Mouse (Mus musculus): ENCODE results near the gene 4930556J24Rik. TPM values are rescaled to one million over a fixed set of nuclear protein-coding genes. Genes with fewer than 3 reads are reported as not detected.
"Not testable (repeated sequence)": the region's sequence is repeated elsewhere in the genome, so short reads cannot be mapped to it uniquely, and the experiment has no call there.

The 4930556J24Rik gene
- polyA plus RNA-seq, 1 experiment from 2014 or later: 0.17 TPM

- Histone ChIP-seq H3K36me3 (replicated peaks) (peaks cover 99% of the 10 kb centered on the region), H3K27ac (replicated peaks) (no peak overlapping the region), H3K4me1 (replicated peaks) (no peaks in the 10 kb centered on the region), H3K4me2 (no peak overlapping the region), H3K9me3 (replicated peaks) (no peaks in the 10 kb centered on the region), H3K9ac (no peak overlapping the region), H3K27me3 (no peaks in the 10 kb centered on the region), H3K4me3 (replicated peaks) (no peak overlapping the region)
- WGBS (ENCODE audit: insufficient replicate concordance): 81% methylated on average over 7 of the region's 7 CpGs
- no peak for ATAC-seq (ENCODE audit: insufficient read depth)
Observed at GRCm38 (mm10) chr11:3973081-3973480, 3.5 kb downstream of the 4930556J24Rik start.

DNA sequence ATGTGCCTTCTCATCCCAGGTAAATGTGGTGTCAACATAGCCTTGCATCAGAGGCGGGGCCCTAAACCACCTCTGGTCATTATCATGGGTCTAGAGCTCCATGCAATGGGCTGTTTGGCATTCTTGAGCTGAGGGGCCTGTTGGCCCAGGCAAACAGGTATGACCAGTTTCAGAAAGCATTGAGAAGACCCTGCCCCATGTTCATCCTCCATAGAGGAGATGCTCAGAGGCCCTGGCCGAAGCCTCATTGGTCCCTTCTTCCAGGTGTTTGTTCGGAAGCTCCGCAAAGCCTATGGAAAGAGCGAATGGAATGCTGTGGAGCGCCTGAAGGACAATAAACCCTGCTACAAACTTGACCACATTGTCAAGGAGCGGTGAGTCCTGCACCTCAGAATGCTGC lies 6.2 kb downstream of the 4930556J24Rik start:
- 82% methylated on average over 7 of the region's 7 CpGs for WGBS (ENCODE audit: insufficient replicate concordance)
- Histone ChIP-seq H3K27me3 (no peaks in the 10 kb centered on the region), H3K36me3 (replicated peaks) (peaks cover 82% of the 10 kb centered on the region), H3K9me3 (replicated peaks) (no peaks in the 10 kb centered on the region), H3K27ac (replicated peaks) (no peak overlapping the region), H3K4me2 (no peak overlapping the region), H3K4me3 (replicated peaks) (no peak overlapping the region), H3K4me1 (replicated peaks) (peaks cover 8% of the 10 kb centered on the region; the same call in 1 of the 2 replicates), H3K9ac (no peak overlapping the region)
- no peak for ATAC-seq (ENCODE audit: insufficient read depth)

DNA sequence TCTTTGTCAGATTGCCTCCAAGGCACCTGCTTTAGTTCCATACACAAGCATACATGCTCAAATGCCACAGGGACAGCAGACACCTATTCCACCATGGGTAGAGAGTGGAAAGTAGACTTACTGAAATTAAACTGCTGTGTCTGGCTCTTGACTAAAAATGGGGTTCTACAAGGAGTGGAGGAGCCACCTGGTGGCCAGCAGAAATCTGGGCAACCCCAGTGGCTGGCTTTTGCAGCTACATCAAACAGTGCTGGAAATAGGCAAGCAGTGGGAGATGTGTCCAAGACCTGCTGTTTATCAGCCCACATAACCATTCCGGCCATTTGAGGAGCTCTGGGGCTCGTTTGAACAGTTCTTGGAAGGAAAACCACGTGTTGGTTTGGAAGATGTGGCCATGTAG lies 6.7 kb downstream of the 4930556J24Rik start:
- H3K27me3 ChIP-seq: no peaks in the 10 kb centered on the region

GRCm38 (mm10) chr11:3964416-3965172 lies 12.0 kb downstream of the 4930556J24Rik start:
- peaks cover 24% of the 10 kb centered on the region for H3K36me3 ChIP-seq (replicated peaks)
- 4% methylated on average over 11 of the region's 11 CpGs for WGBS (ENCODE audit: insufficient replicate concordance)

More for the DNA sequence above, 6.7 kb downstream of the 4930556J24Rik start:
- H3K4me1 ChIP-seq (replicated peaks): peaks cover 12% of the 10 kb centered on the region
- H3K9me3 ChIP-seq (replicated peaks): no peaks in the 10 kb centered on the region
- no peak overlapping the region for H3K27ac ChIP-seq (replicated peaks)
- WGBS (ENCODE audit: insufficient replicate concordance): 63% methylated on average over 3 of the region's 3 CpGs
- H3K4me3 ChIP-seq (replicated peaks): no peak overlapping the region
- H3K36me3 ChIP-seq (replicated peaks): peaks cover 77% of the 10 kb centered on the region
- ATAC-seq (ENCODE audit: insufficient read depth): no peak
- no peak overlapping the region for H3K9ac ChIP-seq
- H3K4me2 ChIP-seq: no peak overlapping the region

GRCm38 (mm10) chr11:3963610-3964415 lies 12.8 kb downstream of the 4930556J24Rik start, which contains the start of gene Pes1:
Pes1 (plus strand) TSS chr11:3963975.
- Histone ChIP-seq H3K4me3 (replicated peaks) (peak within 1 kb of the TSS; percentile 74), H3K27me3 (no peaks in the 10 kb centered on the region), H3K4me2 (peak within 1 kb of the TSS; percentile 74), H3K27ac (replicated peaks) (peak within 1 kb of the TSS; percentile 77), H3K9me3 (replicated peaks) (no peaks in the 10 kb centered on the region), H3K36me3 (replicated peaks) (peaks cover 17% of the 10 kb centered on the region), H3K4me1 (replicated peaks) (peaks cover 27% of the 10 kb centered on the region), H3K9ac (peak within 1 kb of the TSS; percentile 67)
- under 1% methylated on average over 31 of the region's 31 CpGs for WGBS (ENCODE audit: insufficient replicate concordance)
- peak; percentile 92 for ATAC-seq (ENCODE audit: insufficient read depth)

More at GRCm38 (mm10) chr11:3964416-3965172, 12.0 kb downstream of the 4930556J24Rik start:
- H3K9me3 ChIP-seq (replicated peaks): no peaks in the 10 kb centered on the region
- peaks cover 27% of the 10 kb centered on the region for H3K4me1 ChIP-seq (replicated peaks)
- no peaks in the 10 kb centered on the region for H3K27me3 ChIP-seq
- H3K4me3 ChIP-seq (replicated peaks): peak overlapping the region; percentile 74
- H3K4me2 ChIP-seq: peak overlapping the region; percentile 74
- H3K27ac ChIP-seq (replicated peaks): peak overlapping the region; percentile 77
- peak overlapping the region; percentile 67 for H3K9ac ChIP-seq
- ATAC-seq (ENCODE audit: insufficient read depth): peak; percentile 57

- peak overlapping the region; percentile 74 for H3K4me2 ChIP-seq
- H3K4me3 ChIP-seq (replicated peaks): peak overlapping the region; percentile 74
- H3K9me3 ChIP-seq (replicated peaks): no peaks in the 10 kb centered on the region
- peaks cover 11% of the 10 kb centered on the region for H3K36me3 ChIP-seq (replicated peaks)
- H3K9ac ChIP-seq: peak overlapping the region; percentile 32
- WGBS (ENCODE audit: insufficient replicate concordance): 66% methylated on average over 10 of the region's 10 CpGs
- H3K27ac ChIP-seq (replicated peaks): peak overlapping the region; percentile 77; the same call in 1 of the 2 replicates
- ATAC-seq (ENCODE audit: insufficient read depth): no peak
- H3K4me1 ChIP-seq (replicated peaks): peaks cover 27% of the 10 kb centered on the region
- H3K27me3 ChIP-seq: no peaks in the 10 kb centered on the region
Observed at GRCm38 (mm10) chr11:3963155-3963554, 13.4 kb downstream of the 4930556J24Rik start.

DNA sequence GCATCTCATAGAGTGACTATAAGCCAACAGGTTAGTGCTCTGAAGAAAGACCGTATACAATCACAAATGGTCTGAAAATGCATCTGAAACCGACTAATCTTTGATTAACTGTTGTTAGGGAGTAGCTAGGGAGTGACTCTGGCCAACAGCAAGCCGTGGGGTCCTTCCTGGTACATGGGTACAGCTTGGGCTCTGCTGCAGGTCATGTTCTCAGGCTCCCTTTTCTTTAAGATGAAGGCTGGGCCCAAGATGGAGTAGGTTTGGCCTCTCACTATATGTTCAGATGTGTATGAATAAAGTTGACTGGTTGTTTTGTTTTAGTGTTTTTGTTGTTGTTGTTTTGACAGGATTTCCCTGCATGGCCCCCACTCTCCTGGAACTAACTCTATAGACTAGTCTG lies 14.8 kb downstream of the 4930556J24Rik start:
- H3K4me1 ChIP-seq (replicated peaks): peaks cover 27% of the 10 kb centered on the region
- WGBS (ENCODE audit: insufficient replicate concordance): 53% methylated on average over 3 of the region's 3 CpGs

DNA sequence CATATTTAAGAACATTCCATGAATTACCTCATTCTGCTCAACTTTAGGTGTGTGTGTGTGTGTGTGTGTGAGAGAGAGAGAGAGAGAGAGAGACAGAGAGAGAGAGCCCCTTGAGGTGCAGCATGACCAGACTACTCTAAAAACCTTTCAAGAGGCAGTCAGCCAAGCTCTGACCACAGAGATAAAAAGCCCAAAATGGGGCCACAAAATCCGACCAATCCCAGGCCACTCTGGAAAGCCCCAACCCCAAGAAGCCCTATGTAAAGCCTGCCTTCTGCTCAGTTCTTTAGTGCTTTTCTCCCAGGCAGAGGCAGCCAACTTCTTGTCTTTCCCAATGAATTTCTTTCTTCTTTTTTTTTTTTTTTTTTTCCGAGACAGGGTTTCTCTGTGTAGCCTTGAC lies 15.7 kb downstream of the 4930556J24Rik start:
- H3K27me3 ChIP-seq: no peaks in the 10 kb centered on the region
- no peaks in the 10 kb centered on the region for H3K9me3 ChIP-seq (replicated peaks)
- no peak overlapping the region for H3K27ac ChIP-seq (replicated peaks)
- H3K4me3 ChIP-seq (replicated peaks): no peak overlapping the region
- ATAC-seq (ENCODE audit: insufficient read depth): no peak
- H3K36me3 ChIP-seq (replicated peaks): no peaks in the 10 kb centered on the region
- peaks cover 24% of the 10 kb centered on the region for H3K4me1 ChIP-seq (replicated peaks)
- no peak overlapping the region for H3K4me2 ChIP-seq
- 23% methylated on average over 2 of the region's 2 CpGs for WGBS (ENCODE audit: insufficient replicate concordance)
- H3K9ac ChIP-seq: no peak overlapping the region

More for the DNA sequence above, 14.8 kb downstream of the 4930556J24Rik start:
- H3K27me3 ChIP-seq: no peaks in the 10 kb centered on the region
- no peaks in the 10 kb centered on the region for H3K9me3 ChIP-seq (replicated peaks)
- H3K27ac ChIP-seq (replicated peaks): no peak overlapping the region
- no peak overlapping the region for H3K9ac ChIP-seq
- ATAC-seq (ENCODE audit: insufficient read depth): no peak
- peaks cover 1% of the 10 kb centered on the region; the same call in 1 of the 2 replicates for H3K36me3 ChIP-seq (replicated peaks)
- H3K4me2 ChIP-seq: no peak overlapping the region
- no peak overlapping the region for H3K4me3 ChIP-seq (replicated peaks)

DNA sequence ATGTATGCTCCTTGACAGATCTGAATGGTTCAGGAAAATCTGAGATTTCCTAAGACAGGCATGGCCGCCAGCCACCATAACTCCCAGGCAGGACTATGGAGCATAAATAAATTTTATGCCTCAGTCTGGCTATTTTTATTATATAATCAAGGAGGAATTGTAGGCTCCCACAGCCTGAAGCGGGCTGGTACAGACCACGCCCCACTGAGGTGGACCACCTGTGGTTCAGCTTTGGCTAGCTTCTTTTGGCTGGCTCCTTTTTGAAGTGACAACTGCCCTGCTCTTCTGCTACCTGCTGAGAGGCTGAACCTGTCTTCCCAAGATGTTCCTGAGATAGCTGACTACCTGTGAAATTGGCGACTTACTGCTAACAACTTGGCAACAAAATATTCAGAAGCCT lies 21.2 kb downstream of the 4930556J24Rik start:
- H3K4me2 ChIP-seq; H3K9me3 ChIP-seq (replicated peaks); ATAC-seq (ENCODE audit: insufficient read depth); H3K9ac ChIP-seq; H3K27ac ChIP-seq (replicated peaks); H3K4me1 ChIP-seq (replicated peaks); H3K4me3 ChIP-seq (replicated peaks); H3K36me3 ChIP-seq (replicated peaks); H3K27me3 ChIP-seq: not testable (repeated sequence)
- WGBS (ENCODE audit: insufficient replicate concordance): 63% methylated on average over 4 of the region's 4 CpGs

DNA sequence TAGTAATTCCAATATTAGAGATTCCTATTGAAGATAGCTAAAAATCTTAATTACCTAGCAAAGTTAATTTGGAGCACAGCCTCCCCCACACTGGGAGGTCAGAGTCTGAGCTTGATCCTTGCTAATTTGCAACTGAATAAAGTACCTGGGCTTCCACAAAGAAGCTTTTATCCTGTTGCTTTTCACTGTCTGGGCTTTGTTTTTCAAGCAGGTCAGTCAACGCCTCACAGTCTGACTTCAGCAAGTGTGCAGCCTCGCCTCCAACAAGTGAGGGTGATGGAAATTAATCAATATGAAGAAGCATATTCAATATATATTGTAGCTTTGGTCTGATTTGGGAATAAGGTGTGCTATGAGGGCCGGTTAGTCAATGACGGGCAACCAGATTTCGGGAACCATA lies 21.7 kb downstream of the 4930556J24Rik start:
- H3K4me2 ChIP-seq; H3K27ac ChIP-seq (replicated peaks); H3K4me1 ChIP-seq (replicated peaks); ATAC-seq (ENCODE audit: insufficient read depth); H3K4me3 ChIP-seq (replicated peaks); H3K36me3 ChIP-seq (replicated peaks); H3K27me3 ChIP-seq; H3K9ac ChIP-seq; H3K9me3 ChIP-seq (replicated peaks): not testable (repeated sequence)
- WGBS (ENCODE audit: insufficient replicate concordance): 63% methylated on average over 5 of the region's 5 CpGs

DNA sequence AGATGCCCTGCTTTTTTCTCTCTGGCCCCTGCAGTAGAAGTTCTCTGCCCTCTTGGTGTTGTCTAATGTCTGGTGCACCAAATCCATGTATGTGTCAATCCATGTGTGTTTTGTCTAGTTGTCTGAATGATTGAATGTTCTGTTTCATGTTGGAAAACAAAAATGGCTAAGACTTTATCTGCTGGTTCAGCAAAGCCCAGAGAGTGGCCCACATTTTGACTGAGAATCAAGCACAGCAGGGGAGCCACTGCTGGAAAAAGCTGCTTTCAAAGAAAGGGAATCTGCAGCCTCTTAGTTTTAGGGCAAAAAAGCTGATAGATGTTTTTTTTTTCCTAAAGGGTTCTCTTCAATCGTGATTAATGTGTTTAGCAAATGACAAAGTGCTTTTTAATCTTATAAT lies 30.2 kb downstream of the 4930556J24Rik start:
- Histone ChIP-seq H3K4me1 (replicated peaks) (no peaks in the 10 kb centered on the region), H3K27me3 (peaks cover 20% of the 10 kb centered on the region), H3K9ac (no peak overlapping the region), H3K9me3 (replicated peaks) (no peaks in the 10 kb centered on the region), H3K4me2 (no peak overlapping the region), H3K4me3 (replicated peaks) (no peak overlapping the region), H3K27ac (replicated peaks) (no peak overlapping the region), H3K36me3 (replicated peaks) (no peaks in the 10 kb centered on the region)
- 21% methylated on average over 1 of the region's 1 CpGs for WGBS (ENCODE audit: insufficient replicate concordance)
- ATAC-seq (ENCODE audit: insufficient read depth): no peak

Data from liver, embryonic 15.5 days (tissue).